Mouse (Mus musculus): ENCODE measurements at regions not wholly inside any gene's neighbourhood (a gene's known extent, or its start where the extent isn't known, plus 50 kb on each side); places are given as distances from the start of the nearest gene placed in this dataset.

DNA sequence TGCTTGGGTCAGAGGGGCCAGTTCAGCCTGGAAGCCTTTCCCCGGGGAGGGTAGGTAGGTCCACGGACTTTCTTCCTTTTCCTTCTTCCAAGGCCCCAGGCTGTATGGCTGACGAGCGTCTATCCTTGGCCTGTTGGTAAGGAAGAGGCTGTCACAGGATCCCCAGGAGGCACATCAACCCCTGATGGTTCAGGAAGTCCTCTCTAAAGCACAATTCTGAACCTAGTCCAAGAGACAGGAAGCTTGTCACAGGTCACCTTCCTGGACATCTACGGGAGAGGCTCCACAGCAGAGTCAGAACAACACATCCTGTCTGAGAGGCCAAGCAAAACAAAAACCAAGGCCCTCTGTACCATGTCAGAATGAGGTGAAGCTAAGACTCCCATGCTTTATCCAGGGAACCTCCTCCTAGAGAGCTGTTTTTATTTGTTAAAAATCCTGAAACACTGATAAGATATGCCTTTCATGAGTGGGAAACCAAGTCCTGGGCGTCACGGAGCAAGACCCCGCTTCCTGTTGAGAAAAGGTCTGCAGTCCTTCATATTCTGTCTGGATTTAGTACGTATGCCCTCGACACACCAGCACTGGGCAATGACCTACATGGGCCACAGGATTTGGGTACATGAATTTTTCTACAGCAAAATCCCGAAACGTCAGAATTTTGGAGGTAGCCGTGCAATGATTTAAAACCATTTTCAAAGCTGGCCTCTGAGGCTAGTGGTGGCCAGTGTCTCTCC, 52.0 kb upstream of the Snrk start:
- peak; percentile 21 for DNase-seq (ENCODE audit: low spot score)

DNA sequence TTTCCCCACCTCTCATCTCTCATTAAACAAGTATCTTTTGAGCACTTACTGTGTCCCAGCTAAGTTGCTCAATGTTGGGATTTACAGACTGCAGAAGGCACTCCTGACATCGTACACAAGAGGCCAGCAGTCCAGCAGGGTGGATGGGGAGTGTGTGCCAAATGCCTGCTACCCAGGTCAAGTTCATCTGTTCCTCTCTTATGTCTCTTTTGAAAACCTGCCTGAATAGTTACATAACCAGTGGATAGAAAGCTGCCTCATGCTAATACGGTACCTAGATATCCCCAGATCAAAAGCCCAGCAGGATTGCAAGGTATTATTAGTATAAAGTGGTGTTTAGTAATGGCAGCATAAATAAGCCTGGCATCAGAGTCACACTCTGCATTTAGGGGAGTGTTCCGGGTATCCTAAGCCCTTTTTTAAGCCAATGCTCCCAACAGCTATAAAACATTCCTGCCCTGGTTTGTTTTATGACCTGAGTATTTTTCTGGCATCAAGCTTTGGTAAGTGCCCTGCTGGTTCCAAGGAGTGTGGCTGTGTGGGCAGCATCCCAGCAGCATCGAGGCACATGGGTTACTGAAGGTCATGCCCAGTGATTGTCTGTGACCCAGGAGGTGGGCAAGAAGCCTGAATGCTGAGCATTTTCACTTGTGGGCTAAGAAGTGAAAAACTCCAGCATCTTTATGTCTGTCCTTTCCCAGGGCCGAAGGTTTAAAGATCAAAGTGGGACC, 59.1 kb upstream of the Pomgnt2 start:
- no peak for DNase-seq (ENCODE audit: low spot score)

DNA sequence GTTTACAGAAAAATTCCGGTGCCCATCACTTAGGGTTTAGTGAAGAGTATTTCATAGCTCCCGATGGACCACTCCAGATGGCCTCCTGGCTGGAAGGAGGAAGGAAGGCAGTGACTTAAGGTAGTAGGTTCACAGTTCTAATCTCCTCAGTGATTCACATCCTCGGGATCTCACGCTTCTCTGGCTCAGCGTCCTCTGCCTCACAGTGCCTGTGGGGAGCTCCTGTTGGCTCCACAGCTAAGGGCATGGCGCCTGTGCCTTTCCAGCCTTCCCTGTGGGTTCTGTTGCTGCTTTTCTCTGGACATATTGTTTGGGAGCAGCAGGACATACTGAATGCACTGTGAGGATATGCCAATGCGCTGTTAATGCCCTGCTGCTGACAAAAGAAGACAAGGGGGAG, 54.8 kb upstream of the Pomgnt2 start:
- DNase-seq (ENCODE audit: low spot score), result no peak

DNA sequence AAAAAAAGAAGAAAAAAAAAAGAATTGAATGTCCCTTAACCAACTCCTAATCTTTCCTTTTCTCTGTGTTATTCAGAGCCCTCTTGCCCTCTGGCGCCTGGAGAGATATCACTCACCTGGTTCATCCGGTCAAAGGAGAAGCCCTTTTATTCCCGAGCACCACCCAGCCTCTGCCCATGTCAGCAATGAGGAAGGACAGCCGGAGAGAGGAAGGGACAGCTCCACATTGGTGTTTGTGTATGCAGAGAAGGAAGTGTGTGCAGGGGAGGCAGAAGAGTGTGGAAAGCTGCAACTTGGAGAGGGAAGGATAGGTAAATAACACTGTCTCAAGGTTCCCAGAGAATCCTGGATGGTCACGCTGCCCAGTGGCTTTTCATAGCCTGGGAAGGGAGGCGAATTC, 54.2 kb upstream of the Pomgnt2 start:
- DNase-seq (ENCODE audit: low spot score), result no peak

DNA sequence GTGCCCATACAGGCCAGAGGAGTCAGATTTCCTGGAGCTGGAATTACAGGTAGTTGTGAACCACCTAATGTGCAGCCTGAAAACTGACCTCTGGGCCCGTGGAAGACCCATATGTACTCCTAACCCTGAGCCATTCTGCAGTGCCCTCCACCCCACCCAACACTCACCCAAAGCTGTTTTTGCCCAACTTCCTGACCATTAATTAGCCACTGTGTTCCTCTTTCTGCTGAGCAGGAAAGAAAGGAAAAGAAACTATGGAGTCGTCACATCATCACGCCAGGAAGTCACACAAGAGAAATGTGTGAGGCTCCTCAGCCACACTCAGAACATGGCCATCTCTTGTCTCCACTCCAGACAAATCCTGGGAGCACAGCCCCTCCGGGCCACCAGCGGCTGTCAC, 52.1 kb upstream of the Pomgnt2 start:
- DNase-seq (ENCODE audit: low spot score), result no peak

DNA sequence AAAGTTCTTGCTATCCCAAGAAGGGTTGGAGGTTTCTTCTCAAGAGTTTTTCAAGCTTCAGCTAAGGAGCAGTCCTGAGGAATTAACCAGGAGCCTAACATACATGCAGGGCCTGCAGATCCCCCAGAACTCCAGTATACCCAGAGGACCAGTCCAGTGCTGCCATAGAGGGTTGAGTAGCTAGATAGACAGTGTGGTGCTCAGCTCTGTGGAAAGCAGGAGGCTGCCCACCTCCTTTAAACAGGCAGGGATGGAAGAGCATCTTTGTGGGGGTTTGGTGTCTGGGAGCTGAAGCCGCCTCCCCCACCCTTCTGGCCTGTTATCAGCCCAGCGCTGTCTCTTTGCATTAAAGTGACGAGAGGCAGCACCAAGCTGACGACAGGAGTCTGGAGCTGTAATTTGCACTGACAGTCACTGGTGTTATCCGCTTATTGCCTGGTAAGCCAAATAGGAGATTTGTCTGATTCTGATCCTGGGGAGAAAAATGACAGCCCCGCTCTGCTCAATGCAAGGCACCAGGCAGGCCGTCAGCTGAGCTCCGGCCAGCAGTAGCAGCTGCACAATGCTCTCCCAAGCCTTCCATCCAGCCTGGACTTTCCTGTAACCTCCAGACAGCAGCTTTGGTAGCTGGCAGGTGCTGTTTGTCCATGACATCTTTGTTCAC, 51.2 kb upstream of the Pomgnt2 start:
- peak; percentile 47 for DNase-seq (ENCODE audit: low spot score)
